Mouse (Mus musculus) brain, adult 2 months (tissue): ENCODE measurements at regions not wholly inside any gene's neighbourhood (a gene's known extent, or its start where the extent isn't known, plus 50 kb on each side); places are given as distances from the start of the nearest gene placed in this dataset.

Experiments used
- DNase-seq: peaks from one replicate; pipeline ENCODE4 v3.0.0; 2011; ENCODE audit warnings: low read depth, low spot score

- no peak for DNase-seq
Observed at GRCm38 (mm10) chr7:79201246-79201645, 52.4 kb upstream of the Mfge8 start.

- DNase-seq: no peak
Observed at GRCm38 (mm10) chr7:79202336-79202735, 53.5 kb upstream of the Mfge8 start.

GRCm38 (mm10) chr7:79203481-79203880, 54.6 kb upstream of the Mfge8 start:
- DNase-seq: no peak

- DNase-seq: no peak
Observed at GRCm38 (mm10) chr7:79207140-79207539, 58.3 kb upstream of the Mfge8 start.

GRCm38 (mm10) chr7:79210376-79211215, 61.7 kb upstream of the Mfge8 start:
- DNase-seq: no peak

- DNase-seq: no peak
Observed at GRCm38 (mm10) chr7:79211287-79211976, 61.6 kb upstream of the Abhd2 start.

- no peak for DNase-seq
Observed at GRCm38 (mm10) chr7:79212231-79212630, 60.8 kb upstream of the Abhd2 start.

GRCm38 (mm10) chr7:79215001-79215400, 58.0 kb upstream of the Abhd2 start:
- no peak for DNase-seq

GRCm38 (mm10) chr7:79217232-79217631, 55.8 kb upstream of the Abhd2 start:
- DNase-seq: peak; percentile 64

- no peak for DNase-seq
Observed at GRCm38 (mm10) chr7:79222626-79223335, 50.2 kb upstream of the Abhd2 start.
